Mouse (Mus musculus) CH12.LX (cell line): Measurements from ENCODE around the gene Mtg1.

ENCODE experiments used
- EP300 ChIP-seq: IDR thresholded peaks from 2 replicates; pipeline ENCODE4 v1.6.1; 2011; ENCODE audit warnings: low read length, improper control_type of control experiment
- SMC3 ChIP-seq: IDR thresholded peaks from 2 replicates; pipeline ENCODE4 v1.6.1; 2011; ENCODE audit warnings: low read depth, low read length, improper control_type of control experiment

GRCm38 (mm10) chr7:140180692-140181091 is 43.3 kb downstream of the Mtg1 start:
- TF ChIP-seq EP300 (no peak), SMC3 (no peak)
